Mouse (Mus musculus) ZHBTc4 (cell line): ENCODE measurements around the gene Gm44805.

Experiments
- DNase-seq: peaks from one replicate; pipeline ENCODE4 v3.0.0-alpha.2; 2011; ENCODE audit warnings: low read depth, low spot score

Gm44805 gene

GRCm38 (mm10) chr7:19681202-19681694 is at the start of gene Gm44805, which contains the start of gene Apoc4:
TSS of gene Gm44805 (minus strand) at chr7:19681423.
TSS of gene Apoc4 (minus strand) at chr7:19681479.
- no peak for DNase-seq

- no peak for DNase-seq
Measured at GRCm38 (mm10) chr7:19726541-19726940, 45.3 kb upstream of the Gm44805 start.

- DNase-seq = no peak
Measured at GRCm38 (mm10) chr7:19724167-19724566, 42.9 kb upstream of the Gm44805 start.

- no peak for DNase-seq
Measured at GRCm38 (mm10) chr7:19722754-19723195, 41.6 kb upstream of the Gm44805 start.

- no peak for DNase-seq
Measured at GRCm38 (mm10) chr7:19719200-19719599, 38.0 kb upstream of the Gm44805 start.

GRCm38 (mm10) chr7:19718297-19718952 is 37.2 kb upstream of the Gm44805 start:
- DNase-seq = no peak

GRCm38 (mm10) chr7:19717346-19717745 is 36.1 kb upstream of the Gm44805 start:
- DNase-seq = no peak

GRCm38 (mm10) chr7:19716822-19717221 is 35.6 kb upstream of the Gm44805 start:
- DNase-seq = no peak

- DNase-seq = no peak
Measured at GRCm38 (mm10) chr7:19716055-19716682, 34.9 kb upstream of the Gm44805 start.

GRCm38 (mm10) chr7:19715239-19716054 is 34.2 kb upstream of the Gm44805 start, which contains the start of gene Tomm40:
TSS of gene Tomm40 (minus strand) at chr7:19715438.
- DNase-seq = peak; percentile 100

- no peak for DNase-seq
Measured at GRCm38 (mm10) chr7:19714836-19715235, 33.6 kb upstream of the Gm44805 start.

- DNase-seq = no peak
Measured at GRCm38 (mm10) chr7:19713598-19713997, 32.4 kb upstream of the Gm44805 start.

- DNase-seq = peak; percentile 82
Measured at GRCm38 (mm10) chr7:19713196-19713595, 32.0 kb upstream of the Gm44805 start.

GRCm38 (mm10) chr7:19712414-19712813 is 31.2 kb upstream of the Gm44805 start:
- peak; percentile 80 for DNase-seq

- no peak for DNase-seq
Measured at GRCm38 (mm10) chr7:19710650-19711049, 29.4 kb upstream of the Gm44805 start.

- no peak for DNase-seq
Measured at GRCm38 (mm10) chr7:19705271-19705670, 24.0 kb upstream of the Gm44805 start.

GRCm38 (mm10) chr7:19704475-19704874 is 23.3 kb upstream of the Gm44805 start:
- DNase-seq = no peak

GRCm38 (mm10) chr7:19702859-19703555 is 21.8 kb upstream of the Gm44805 start:
- DNase-seq = no peak

GRCm38 (mm10) chr7:19701069-19701761 is 20.0 kb upstream of the Gm44805 start:
- peak; percentile 94 for DNase-seq

GRCm38 (mm10) chr7:19700299-19701068 is 19.3 kb upstream of the Gm44805 start:
- DNase-seq = no peak
